Mouse (Mus musculus): ENCODE measurements around the gene Apba2. TPM values are rescaled to one million over a fixed set of nuclear protein-coding genes. Genes with fewer than 3 reads are reported as not detected.

The Apba2 gene
- polyA plus RNA-seq (2012; rRNA removed), result 135 and 150 TPM in 2 replicates

GRCm38 (mm10) chr7:64501536-64502270, at the start of gene Apba2:
Gene Apba2 (plus strand): TSS chr7:64501706.

Other genes with a start within 250 kb of the Apba2 start
- gene Mtmr10, start 214.1 kb upstream of the Apba2 start, polyA plus RNA-seq (2012; rRNA removed), result 7.2 TPM in 2 replicates
- gene Fan1, start 127.6 kb upstream of the Apba2 start, polyA plus RNA-seq (2012; rRNA removed), result 4.1 and 4.3 TPM in 2 replicates
- 15.7 and 16.7 TPM in 2 replicates for gene Mphosph10, start 109.4 kb upstream of the Apba2 start, polyA plus RNA-seq (2012; rRNA removed)
- gene Mcee, start 109.1 kb upstream of the Apba2 start, polyA plus RNA-seq (2012; rRNA removed), result 28.5 and 29.8 TPM in 2 replicates

Data from central nervous system, embryonic 14 days (tissue).